Mouse (Mus musculus): Measurements from ENCODE around the gene Get4.

- no peak for TF ChIP-seq CTCF (IDR thresholded peaks at IDR 0.05; ENCODE audit: low read depth, low read length)
- no peak for TF ChIP-seq POLR2A (IDR thresholded peaks at IDR 0.05; ENCODE audit: borderline replicate concordance, low read depth, low read length)
Observed at GRCm38 (mm10) chr5:139316982-139317675, 65.0 kb downstream of the Get4 start.
